Mouse (Mus musculus) cerebellum, adult (tissue): ENCODE measurements around the gene Anxa6.

Experiments used
- ATAC-seq: cut with Nextera tagmentation; 2 replicates; pipeline ENCODE4 v1.9.2; 2017; ENCODE audit warnings: mild to moderate bottlenecking, moderate library complexity, mixed read lengths; ENCODE audit not compliant: insufficient number of reproducible peaks, low FRiP score, low TSS enrichment

The Anxa6 gene

DNA sequence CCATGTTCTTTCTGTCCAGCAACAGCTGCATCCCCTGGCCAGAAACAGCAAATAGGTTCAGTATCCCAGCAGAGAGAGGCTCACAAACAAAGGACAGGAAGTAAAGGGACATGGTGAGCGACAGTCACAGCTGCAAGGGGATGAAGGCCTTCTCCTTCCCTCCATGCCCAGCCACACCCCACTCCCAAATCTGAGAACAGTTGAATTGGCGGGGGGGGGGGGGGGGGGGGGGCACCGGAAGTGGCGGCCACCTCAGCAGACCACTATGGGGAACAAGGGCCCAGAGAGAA is 1.3 kb downstream of the Anxa6 start:
- ATAC-seq: no peak

DNA sequence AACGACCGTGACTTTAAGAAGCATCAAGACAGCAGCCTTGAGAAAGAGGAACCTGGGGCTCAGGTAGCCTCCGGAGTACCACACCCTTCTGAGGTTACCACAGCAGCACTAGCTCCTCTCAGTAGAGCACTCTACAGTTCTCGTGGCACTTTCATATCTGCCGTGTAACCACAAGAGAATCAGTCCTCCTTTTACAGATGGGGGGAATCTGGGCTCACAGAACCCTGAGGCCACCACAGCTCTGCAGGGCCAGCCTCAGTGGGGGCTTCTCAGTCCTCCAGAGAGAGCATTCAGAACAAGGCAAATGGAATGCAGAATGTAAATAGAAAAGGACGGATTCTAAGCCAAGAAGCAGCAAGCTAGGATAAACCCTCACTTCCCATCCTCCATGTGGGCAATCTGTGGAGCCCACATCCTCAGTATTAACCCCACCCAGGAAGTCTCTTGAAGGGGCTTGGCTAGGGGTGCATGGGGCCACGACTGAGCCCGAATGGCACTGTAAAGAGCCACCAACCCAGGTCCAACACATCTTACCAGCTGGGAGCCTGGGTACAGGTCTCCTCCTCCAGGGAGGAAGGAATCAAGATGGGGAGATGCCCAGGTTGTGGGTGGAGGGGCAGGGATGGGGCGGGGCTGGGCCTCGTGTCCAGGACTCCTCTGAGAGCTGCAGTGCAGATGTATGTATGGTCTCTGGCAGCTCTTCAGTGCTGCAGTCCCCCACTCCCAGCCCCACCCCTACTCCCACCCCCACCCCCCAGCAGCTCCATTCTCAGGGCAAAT is 1.8 kb downstream of the Anxa6 start:
- no peak for ATAC-seq

DNA sequence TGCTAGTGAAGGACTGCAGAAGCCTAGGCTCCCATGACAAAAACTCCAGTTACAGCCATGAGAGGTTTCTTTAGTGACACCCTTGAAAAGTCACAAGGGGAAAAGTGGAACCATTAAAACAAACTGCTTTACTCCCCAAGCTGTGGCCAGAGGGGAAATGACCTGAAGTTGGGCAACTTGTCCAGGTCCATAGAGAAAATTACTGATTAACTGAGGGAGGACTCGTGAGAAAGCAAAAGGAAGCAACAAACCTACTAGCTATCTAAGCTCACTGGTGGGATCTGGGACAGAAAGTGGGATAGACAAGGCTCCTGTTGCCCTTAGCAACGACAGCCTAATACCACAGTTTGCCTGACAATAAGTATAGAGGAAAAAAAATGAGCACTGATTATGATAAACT is 4.7 kb downstream of the Anxa6 start:
- no peak for ATAC-seq

DNA sequence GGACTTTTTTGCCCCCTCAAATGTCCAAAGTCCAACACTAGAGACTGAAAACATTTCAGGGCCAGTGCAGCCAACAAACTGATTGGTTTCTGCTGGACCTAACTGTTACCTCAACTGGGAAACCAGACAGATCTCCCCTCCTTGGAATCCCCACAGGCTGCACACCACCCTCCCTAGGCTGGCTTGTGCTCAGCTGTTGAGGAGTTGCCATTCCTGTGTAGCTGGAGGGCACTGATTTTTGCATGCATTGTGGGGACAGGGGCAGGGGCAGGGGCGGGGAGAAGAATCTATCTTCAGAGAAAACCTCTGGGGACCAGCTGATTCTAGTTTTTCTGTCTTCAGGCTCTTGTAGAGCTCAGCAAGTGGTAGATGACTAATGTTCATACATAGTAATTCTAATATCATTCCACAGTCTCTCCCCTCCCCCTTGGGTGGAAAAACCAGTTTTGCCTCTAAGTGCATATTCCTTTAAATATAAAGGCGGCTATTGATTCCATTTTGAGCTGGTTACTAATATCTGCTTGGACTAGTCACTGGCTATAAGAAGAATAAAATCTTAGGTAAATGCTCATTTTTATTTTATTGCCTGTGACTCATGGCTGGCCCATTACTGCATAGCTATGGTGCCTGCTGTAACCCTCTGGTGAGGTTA is 5.9 kb downstream of the Anxa6 start:
- ATAC-seq: no peak

DNA sequence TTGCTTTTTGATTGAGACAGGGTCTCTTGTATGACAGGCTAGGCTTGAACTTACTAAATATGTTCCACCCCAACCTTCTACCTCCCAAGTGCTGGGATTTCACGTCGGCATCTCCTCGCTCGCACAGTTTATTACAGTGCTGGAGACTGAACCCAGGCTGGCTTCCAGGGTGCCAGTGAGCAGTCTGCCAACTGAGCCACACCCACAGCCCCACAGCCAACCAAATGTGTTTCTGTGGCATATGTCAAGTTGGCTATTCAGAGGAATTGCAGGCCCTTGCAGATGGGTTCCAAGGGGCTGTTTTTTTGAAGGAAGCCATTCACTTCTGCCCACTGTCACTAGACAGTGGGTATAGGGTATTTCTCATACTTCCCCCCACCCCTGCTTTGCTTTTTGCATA is 7.3 kb downstream of the Anxa6 start:
- ATAC-seq: no peak

DNA sequence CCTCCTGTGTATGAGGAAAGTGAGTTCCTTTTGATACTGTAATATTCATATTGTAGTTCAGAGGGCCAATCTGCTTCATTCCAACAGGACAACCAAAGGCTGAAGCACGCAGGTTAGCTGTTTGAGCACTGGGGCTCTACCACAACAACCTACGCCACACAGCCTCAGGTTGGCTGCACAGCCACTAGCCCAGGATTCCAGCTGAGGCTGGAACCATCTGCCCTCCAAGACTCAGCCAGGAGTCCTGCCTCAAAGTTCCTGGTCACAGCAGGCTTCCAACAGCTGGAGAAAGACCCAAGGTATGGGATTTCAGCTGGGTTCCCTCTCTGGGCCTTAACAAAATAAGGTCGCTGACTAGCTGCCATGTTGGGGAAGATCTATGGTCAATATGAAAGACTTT is 9.7 kb downstream of the Anxa6 start:
- no peak for ATAC-seq

DNA sequence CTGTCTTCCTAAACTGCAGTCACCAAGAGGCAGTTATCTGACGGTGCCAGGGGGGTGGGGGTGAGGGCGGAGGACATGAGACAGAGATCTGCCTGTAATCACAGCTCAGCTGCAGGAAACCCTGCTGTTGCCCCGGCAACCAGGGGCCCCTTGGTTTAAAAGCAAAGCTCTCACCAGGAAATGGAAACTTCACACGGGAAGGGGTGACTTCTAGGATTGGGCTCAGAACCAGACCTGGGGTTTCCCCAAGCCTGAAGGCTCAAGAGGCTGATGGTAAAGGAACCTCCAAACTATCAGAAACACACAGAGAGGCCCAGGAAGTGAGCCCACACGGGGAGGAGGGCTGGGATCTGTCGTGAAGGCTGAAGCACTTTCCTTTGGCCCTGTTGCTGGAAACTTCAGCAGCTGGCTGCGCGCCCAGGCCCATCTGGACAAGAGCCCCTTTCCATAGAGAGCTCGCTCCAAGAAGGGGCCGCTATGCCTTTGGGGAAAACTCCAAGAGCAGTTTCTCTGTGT is 10.1 kb downstream of the Anxa6 start:
- ATAC-seq: no peak

DNA sequence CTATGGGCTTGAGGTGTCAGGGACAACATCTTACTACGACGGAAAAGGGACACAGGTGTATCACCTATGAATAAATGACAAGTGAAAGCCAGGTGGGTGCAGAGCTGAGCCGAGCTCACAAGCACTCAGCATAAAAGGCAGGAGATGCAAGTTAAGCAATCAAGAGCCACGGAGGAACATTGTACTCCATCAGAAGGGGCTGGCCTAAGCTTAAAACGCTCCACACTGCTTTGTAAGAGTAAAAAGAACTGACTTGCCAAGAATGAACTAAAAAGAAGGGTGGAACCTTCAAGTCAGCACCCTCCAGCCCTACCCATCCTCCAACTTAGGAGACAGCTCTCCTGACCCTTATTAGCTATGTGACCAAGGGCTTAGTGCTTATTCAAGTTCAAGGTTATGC is 10.7 kb downstream of the Anxa6 start:
- no peak for ATAC-seq

DNA sequence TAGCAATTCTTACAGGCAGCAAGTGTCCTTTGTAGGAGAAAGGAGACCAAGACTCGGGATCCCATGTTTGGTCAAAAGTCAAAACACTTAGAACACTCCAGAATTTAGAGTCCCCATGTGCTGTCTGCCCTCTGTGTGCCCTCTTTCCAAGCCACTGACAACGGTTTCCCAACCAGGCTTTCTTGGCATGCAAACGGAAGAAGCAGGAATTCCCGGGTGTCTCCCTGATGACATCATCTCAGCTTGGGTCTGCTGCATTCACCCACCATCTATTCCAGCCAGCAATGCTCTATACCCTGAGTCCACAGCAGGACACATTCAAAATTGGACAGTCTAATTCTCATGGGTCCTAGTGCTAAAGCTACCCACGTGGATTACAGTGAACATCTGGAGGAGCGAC is 11.4 kb downstream of the Anxa6 start:
- no peak for ATAC-seq

DNA sequence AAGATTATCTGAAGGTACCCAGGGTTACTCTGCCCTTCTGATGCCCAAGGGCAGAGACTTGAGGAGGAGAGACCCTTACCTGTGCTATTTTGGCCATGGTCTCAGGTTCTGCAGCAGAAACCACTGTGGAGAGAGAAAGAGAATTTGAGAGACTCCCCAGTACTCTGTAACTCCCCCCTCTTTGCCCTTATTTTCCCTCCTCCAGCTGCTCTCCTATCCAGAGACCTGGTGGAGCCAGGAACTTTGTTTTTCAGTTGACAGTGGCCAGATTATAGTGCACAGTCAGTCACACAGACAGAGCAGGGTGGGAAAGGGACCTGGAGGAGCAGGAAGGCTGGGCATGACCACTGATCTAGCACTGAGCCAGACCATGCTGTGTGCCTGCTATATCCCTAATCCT is 11.8 kb downstream of the Anxa6 start:
- ATAC-seq: no peak

DNA sequence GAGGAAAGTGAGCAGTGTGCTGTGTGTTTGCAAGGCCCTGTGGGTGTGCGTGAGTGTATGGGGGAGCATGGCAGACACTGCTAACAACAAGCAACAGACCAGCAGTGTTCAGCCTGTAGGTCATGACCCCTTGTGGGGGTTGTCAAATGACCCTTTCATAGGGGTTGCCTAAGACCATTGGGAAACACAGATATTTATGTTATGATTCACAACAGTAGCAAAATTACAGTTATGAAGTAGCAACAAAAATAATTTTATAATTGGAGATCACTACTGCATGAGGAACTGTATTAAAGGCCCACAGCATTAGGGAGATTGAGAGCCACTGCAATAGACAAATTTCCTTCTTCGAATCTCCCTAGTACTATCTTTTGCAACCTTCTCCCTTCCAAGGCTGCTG is 13.5 kb downstream of the Anxa6 start:
- no peak for ATAC-seq

DNA sequence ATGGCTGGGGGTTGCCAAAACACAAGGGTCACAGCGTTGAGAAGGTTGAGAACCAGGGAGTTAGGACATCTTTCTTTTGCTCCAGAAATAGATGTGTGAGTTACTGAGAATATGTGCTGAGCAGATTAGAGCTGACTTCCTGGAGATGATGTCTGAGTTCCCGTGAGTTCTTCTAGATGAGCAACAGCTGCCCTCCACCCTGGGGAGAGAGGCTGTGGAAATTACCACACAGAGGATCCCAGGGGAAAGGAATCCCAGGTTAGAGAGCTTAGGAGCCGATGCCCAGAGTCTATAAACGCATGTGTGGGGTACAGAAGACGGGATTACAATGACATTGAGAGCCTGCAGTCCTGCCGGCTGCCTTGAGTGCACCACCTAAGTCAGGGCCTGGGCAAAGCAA is 15.2 kb downstream of the Anxa6 start:
- ATAC-seq: no peak

DNA sequence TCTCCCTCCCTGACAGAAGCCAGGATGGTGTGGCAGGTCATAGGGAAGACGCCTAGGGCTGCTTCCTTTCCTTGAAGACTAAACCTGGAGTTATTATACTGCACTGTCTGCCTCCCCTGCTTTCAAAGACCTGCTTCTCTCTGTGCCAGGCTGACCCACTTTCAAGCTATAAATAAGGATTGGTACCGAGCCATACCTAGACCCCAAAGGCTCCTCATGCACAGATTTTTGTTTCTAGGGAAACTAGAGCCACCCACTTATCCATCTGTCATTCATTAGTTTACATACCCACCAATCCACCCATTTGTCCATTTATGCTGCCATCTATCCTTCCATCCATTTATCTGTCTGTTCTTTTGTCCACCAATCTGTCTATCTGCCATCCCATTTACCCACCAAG is 16.0 kb downstream of the Anxa6 start:
- no peak for ATAC-seq

DNA sequence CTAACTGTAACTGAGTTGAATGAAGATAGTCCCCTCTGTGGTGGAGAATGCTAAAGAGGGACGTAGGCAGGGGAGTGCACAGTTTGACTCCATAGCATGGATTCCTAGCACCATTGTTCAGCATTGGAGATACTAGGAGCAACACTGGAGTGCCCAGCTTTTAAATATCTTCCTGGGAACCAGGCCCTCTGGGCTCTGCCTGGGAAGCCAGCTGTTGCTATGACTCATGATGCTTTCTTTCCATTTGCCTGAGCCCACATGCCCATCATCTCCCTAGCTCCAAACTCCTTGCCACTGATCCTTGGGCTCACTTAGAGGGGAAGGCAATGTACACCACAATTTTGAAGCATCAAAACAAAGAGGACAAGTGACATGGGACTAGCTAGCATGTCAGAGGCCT is 16.5 kb downstream of the Anxa6 start:
- ATAC-seq: no peak

DNA sequence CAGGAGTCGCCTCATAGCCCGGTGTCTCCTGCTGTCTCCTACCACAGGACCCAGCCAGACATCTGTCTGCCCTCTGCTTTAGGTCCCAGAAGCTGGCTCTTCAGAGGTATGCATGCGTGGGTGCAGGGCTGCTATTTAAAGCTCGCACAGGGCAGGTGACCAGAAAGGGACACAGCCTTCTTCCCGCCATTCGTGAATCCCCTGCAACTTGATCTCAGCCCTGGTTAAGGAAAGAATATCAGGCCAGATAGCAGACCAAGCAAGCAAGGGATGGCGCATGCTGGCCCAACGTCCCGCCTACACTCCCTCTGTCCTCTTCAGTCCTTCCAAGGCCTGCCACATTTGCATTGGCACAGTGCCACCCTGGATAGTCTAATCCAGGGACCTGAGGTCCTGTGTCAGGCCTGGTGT is 17.4 kb downstream of the Anxa6 start:
- peak; percentile 86 for ATAC-seq

DNA sequence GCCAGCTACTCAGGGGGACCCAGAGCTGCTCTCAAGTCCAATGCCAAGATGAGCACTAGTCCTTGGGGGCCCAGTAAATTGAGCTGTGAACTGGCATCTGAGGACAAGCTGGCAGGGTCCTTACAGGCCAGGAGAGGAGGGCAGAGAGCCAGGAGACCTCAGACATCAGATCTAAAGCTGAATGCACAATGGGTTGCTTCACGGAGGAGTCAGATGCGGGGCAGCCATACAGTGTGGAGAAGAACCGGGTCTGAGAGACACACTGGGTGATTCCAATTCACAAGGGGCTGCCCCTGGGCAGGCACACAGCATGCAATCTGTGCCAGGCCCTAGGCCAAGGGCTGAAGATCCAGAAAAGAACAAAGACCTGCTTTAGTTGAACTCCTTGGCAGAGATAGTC is 18.0 kb downstream of the Anxa6 start:
- ATAC-seq: no peak

DNA sequence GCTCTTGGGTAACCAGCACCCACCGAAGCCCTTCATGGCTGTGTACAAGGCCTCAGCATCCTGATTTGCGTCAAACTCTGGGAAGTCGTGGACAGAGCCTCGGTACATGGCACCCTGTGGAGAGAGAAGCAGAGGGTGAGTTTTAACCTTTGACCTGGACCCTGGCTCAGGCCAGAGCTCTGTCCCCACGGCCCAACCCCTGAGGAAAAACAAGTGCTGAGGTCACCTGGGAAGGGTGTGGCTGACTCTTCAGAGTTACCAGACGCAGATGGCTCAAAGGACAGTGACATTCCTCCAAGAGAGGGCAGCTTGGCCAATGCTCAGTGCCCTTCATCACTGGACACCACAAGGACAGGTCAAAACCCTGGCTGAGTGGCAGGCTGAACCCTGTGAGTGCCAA is 19.4 kb downstream of the Anxa6 start:
- no peak for ATAC-seq

DNA sequence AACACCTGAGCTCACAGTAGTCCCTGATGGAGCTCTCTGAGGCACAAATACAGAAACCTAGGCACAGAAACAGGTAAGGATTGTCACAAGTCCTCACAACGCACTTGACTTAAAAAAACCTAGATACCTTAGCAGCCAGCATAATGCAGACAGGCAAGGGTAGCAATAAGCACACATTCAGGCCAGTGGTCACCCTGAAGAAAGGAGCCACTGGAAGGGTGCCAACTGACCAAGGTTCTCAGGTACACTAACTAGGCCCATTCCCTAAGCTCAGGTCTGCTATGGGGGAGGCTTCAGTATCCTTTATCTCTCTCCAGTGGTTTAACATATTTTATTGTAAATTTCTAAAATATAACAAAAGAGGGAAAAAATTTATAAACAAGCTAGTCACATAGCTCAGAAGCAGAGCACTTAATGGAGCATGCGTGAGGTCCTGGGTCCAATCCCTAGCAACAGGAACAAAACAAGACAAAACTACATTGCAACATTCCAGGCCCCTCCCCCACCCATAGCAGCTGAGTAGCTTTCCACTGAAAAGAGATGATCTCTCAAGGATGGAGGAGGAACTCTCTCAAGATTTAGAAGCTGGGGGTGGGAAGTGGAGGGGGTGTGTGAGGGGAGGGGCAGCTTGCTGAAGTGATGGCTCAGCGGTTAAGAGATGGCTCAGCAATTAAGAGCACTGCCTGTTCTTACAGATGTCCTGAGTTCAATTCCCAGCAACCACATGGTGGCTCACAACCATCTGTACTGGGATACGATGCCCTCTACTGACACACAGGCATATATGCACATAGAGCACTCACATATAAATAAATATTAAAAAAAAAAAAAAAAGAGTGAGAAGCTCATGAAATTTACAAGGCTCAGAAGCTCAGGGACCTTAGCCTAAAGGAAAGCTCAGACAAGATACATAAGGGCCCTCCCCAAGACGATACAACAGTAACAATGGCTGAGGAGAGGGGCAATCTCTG is 20.4 kb downstream of the Anxa6 start:
- ATAC-seq: no peak

DNA sequence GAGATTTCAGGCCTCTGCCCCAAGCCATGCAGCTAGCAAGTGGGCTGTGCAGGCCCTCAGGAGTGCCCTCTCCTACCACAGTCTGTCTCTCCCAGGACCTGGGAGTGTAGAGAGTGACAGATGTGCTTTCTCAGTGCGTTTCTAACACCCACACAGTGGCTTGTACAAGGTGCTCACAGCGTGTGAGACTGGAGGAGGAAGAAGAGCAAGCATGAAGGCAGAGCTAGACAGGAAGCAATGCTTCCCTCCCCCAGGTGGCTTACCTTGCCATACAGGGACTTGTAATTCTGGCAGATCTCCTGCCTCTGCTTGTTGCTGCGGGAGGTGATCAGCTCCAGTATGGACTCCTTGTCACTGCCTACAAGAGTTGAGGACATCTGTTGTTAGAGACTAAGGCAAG is 21.8 kb downstream of the Anxa6 start:
- ATAC-seq: no peak

DNA sequence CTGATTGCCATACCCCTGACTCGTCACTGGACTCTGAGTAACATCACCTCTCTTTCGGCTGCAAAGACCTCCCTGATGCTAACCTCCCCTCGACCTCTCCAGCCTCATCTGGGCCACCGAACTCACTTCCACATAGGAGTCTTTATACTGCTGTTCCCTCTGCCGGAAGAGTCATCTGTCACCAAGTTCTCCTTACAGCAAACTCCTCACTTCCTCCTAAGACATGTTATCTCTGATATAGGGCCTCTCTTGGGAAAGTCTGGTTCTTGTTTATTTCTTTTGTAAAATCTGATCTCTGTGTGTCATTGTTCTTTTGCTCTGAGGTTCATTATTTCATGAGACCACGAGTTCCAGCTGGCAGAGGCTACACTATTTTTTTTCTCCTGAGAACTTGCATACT is 25.0 kb downstream of the Anxa6 start:
- no peak for ATAC-seq

DNA sequence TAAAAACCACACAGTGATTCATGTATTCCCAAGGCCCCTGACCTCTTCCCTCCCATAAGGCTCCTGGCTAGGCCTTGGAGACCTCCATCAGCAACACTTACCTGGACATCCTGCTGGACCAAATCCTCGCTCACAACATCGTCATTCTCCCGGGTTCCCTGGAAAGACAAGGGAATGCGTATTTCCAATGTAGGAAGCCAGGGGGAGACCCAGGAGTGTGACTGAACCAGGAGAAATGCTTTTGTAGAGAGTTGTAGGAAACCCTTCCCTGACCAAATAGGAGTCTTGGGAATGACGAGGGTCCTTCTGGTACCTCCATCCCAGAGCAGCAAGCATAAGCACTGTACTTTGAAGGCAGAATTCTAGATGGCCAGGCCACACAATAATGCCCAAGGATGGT is 27.6 kb downstream of the Anxa6 start:
- no peak for ATAC-seq
